Mouse (Mus musculus) kidney, postnatal 36 days (tissue): Measurements from ENCODE around the gene Zfp280d.

Source experiments
- DNase-seq, 2 experiments: peaks; one replicate each; pipeline ENCODE4 v3.0.0; 2021 to 2022; ENCODE audit warnings: mixed read lengths in 2 of 2

The Zfp280d gene

GRCm38 (mm10) chr9:72274677-72275076, at the start of gene Zfp280d:
Gene Zfp280d, plus strand, starts transcription at chr9:72274860.
- DNase-seq, result peak; percentile 95 to 96

GRCm38 (mm10) chr9:72226536-72226935, 48.1 kb upstream of the Zfp280d start:
- no peak for DNase-seq

- DNase-seq, result no peak
Observed at GRCm38 (mm10) chr9:72252656-72253055, 22.0 kb upstream of the Zfp280d start.

- DNase-seq, result no peak
Observed at GRCm38 (mm10) chr9:72255227-72255626, 19.4 kb upstream of the Zfp280d start.

- DNase-seq, result no peak
Observed at GRCm38 (mm10) chr9:72256646-72257045, 18.0 kb upstream of the Zfp280d start.

- DNase-seq, result peak; percentile 55 to 69
Observed at GRCm38 (mm10) chr9:72260337-72260736, 14.3 kb upstream of the Zfp280d start.

GRCm38 (mm10) chr9:72264859-72265258, 9.8 kb upstream of the Zfp280d start:
- DNase-seq, result no peak

- no peak for DNase-seq
Observed at GRCm38 (mm10) chr9:72270146-72270545, 4.5 kb upstream of the Zfp280d start.

GRCm38 (mm10) chr9:72273646-72274410, 832 bp upstream of the Zfp280d start:
- DNase-seq, result no peak

- peak; percentile 45 to 73 for DNase-seq
Observed at GRCm38 (mm10) chr9:72275101-72275978, 680 bp downstream of the Zfp280d start.

- DNase-seq, result peak in 1 of 2 experiments; percentile 16
Observed at GRCm38 (mm10) chr9:72275979-72276500, 1.4 kb downstream of the Zfp280d start.

GRCm38 (mm10) chr9:72276941-72277340, 2.3 kb downstream of the Zfp280d start:
- no peak for DNase-seq

- DNase-seq, result no peak
Observed at GRCm38 (mm10) chr9:72279943-72280342, 5.3 kb downstream of the Zfp280d start.

GRCm38 (mm10) chr9:72287696-72288095, 13.0 kb downstream of the Zfp280d start:
- DNase-seq, result no peak

- peak; percentile 68 to 81 for DNase-seq
Observed at GRCm38 (mm10) chr9:72288210-72288609, 13.6 kb downstream of the Zfp280d start.

GRCm38 (mm10) chr9:72289094-72289493, 14.4 kb downstream of the Zfp280d start:
- no peak for DNase-seq

- no peak for DNase-seq
Observed at GRCm38 (mm10) chr9:72294076-72294475, 19.4 kb downstream of the Zfp280d start.

GRCm38 (mm10) chr9:72309765-72310164, 35.1 kb downstream of the Zfp280d start:
- no peak for DNase-seq

- no peak for DNase-seq
Observed at GRCm38 (mm10) chr9:72333221-72333620, 58.6 kb downstream of the Zfp280d start.

GRCm38 (mm10) chr9:72336069-72336468, 61.4 kb downstream of the Zfp280d start:
- no peak for DNase-seq

GRCm38 (mm10) chr9:72339119-72339518, 64.5 kb downstream of the Zfp280d start:
- no peak for DNase-seq

GRCm38 (mm10) chr9:72343844-72344243, 69.2 kb downstream of the Zfp280d start:
- no peak for DNase-seq

GRCm38 (mm10) chr9:72372359-72372758, 97.7 kb downstream of the Zfp280d start:
- no peak for DNase-seq
